Mouse (Mus musculus): ENCODE measurements at regions not wholly inside any gene's neighbourhood (a gene's known extent, or its start where the extent isn't known, plus 50 kb on each side); places are given as distances from the start of the nearest gene placed in this dataset.

DNA sequence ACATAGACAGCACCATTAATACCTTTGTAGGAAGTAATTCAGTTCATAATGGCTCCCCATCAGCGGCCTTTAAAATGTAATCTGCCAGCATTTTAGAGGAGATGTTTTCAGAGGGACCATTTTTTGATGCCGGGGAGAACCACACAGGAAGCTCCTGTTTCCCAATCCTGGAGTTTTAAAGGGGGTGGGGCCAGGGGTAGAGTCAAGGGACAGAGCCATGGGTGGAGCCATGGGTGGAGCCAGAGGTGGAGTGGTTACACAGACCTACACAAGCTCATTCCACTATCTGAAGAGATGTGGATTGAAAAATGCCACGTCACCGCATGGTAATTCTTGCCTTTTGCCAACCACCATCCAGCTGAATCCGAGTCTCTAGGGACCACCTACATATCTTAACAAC, 67.1 kb upstream of the Plcl2 start:
- no peak for DNase-seq

GRCm38 (mm10) chr17:50442905-50443304, 66.3 kb upstream of the Plcl2 start:
- DNase-seq: no peak

- no peak for DNase-seq
Measured at GRCm38 (mm10) chr17:50443376-50444022, 65.7 kb upstream of the Plcl2 start.

- no peak for DNase-seq
Measured at GRCm38 (mm10) chr17:50444023-50444389, 65.2 kb upstream of the Plcl2 start.

DNA sequence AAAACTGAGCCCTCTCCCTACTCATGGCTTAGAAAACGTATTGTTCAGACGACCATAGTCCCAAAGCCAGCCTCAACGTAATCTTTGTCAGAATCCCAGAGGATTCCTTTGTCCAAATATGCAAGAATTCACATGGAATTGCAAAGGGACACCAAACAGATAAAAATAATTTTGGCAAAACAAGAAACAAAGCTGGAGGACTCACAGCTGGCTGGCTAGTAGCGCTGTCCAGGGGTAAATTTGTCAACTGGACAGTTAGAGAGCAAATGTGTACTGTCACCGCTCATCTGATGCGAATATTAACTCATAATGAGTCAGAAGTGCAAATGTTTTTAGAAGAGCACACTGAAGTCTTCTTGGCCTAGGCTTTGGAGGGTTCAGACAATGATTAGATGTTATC, 60.5 kb upstream of the Plcl2 start:
- no peak for DNase-seq

DNA sequence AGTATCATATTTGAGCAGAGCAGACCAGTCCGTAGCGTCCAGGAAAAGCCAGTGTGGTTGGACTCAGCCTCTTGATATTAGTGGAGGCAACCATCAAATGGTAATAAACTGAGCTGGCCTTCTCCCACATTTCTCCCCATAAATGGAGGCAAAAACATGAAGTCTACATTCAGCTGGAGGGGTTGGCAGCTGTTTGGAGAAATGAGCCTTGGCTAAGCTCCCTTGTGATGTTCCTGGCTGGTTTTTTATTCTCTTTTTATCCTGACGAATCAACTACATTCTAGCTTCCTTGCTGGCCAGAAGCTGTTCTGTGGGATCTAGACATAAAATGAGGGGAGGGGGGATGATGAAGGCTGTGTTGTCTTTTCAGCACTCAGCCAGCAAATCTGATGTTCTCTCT, 57.6 kb upstream of the Plcl2 start:
- DNase-seq: no peak

- DNase-seq: no peak
Measured at GRCm38 (mm10) chr17:50453524-50453923, 55.7 kb upstream of the Plcl2 start.

- no peak for DNase-seq
Measured at GRCm38 (mm10) chr17:50453956-50454355, 55.2 kb upstream of the Plcl2 start.

GRCm38 (mm10) chr17:50454917-50455316, 54.3 kb upstream of the Plcl2 start:
- DNase-seq: no peak

- no peak for DNase-seq
Measured at GRCm38 (mm10) chr17:50455719-50456118, 53.5 kb upstream of the Plcl2 start.

- DNase-seq: no peak
Measured at GRCm38 (mm10) chr17:50457053-50457697, 52.0 kb upstream of the Plcl2 start.

DNA sequence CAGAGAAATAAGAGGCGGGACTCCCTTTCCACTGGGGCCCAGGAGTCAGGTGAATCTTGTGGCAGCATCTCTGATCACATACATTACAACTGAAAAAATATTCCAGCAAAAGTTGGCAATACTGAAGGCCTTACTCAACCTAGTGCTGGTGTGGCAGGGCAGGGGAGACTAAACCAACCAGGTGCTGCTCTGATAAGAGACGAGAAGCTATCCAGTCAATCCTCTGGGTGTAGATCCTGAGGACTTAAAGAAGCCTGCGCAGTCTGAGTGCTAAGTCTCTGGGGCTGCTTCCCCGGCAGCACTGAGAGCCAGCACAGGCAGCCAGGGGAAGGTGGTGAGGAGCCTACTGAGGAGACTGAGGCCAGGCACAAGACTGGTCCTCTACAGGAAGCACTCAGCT, 51.0 kb upstream of the Plcl2 start:
- DNase-seq: no peak
